ENCODE assay signal across 27 mouse cellular contexts in genomic region chr5:28237715-28238114, GRCm38 (mm10). TPM values are rescaled to one million over a fixed set of nuclear protein-coding genes. Genes with fewer than 3 reads are reported as not detected.
DNase-seq lines count a peak whose midpoint lies in the region; ATAC-seq and TF ChIP-seq lines count a peak whose summit lies in the region.
"Had no signal": no experiment of that assay in that cellular context is flagged by ENCODE, and none has a peak within 500 bp of the region (broad histone marks: within the 10 kb centered on the region; RNA-seq: fewer than 3 reads in every experiment).

No protein-coding gene starts in this region.

- peak; percentile 76; the same call in 1 of the 2 replicates for TF ChIP-seq POLR2A in cerebellum, adult 2 months (IDR thresholded peaks at IDR 0.05; ENCODE audit: borderline replicate concordance, insufficient read depth, low read length)
- no peak for TF ChIP-seq POLR2A in kidney, adult 2 months (IDR thresholded peaks at IDR 0.05; ENCODE audit: low read depth, low read length)

- no peak for TF ChIP-seq CTCF in cerebellum, adult 2 months (IDR thresholded peaks at IDR 0.05; ENCODE audit: borderline replicate concordance, insufficient read depth, low read depth, low read length)
- TF ChIP-seq CTCF in kidney, adult 2 months (conservative IDR thresholded peaks at IDR 0.05; ENCODE audit: insufficient read depth, insufficient read length, low read depth, low read length): no peak

- H3K4me1 ChIP-seq in heart, embryonic 10.5 days: 0 out of 2 replicates have a peak, but pooled peaks cover 9% of the 10 kb centered on the region
- peaks cover 40% of the 10 kb centered on the region for H3K4me1 ChIP-seq in cerebellum, adult 2 months (ENCODE audit: control insufficient read depth, insufficient read depth, low read length)
- H3K4me1 ChIP-seq in kidney, adult 2 months (ENCODE audit: control insufficient read depth, insufficient read depth, low read length): no peaks in the 10 kb centered on the region
- H3K4me1 ChIP-seq: limb, embryonic 13.5 days; liver, embryonic 13.5 days; neural tube, embryonic 12.5 days had no signal

- ATAC-seq in erythroid progenitor cell, adult 5-6 weeks (replicated peaks; ENCODE audit: low FRiP score, poor library complexity, severe bottlenecking): no peak
- ATAC-seq: CD4-positive, CD25-positive, alpha-beta regulatory T cell, adult 4 months had no signal

- H3K36me3 ChIP-seq in heart, embryonic 10.5 days: no peaks in the 10 kb centered on the region
- no peaks in the 10 kb centered on the region for H3K36me3 ChIP-seq in kidney, adult 2 months (ENCODE audit: control insufficient read depth, insufficient read depth, low read length)
- H3K36me3 ChIP-seq: heart, embryonic 13.5 days; limb, embryonic 13.5 days; liver, embryonic 13.5 days; neural tube, embryonic 12.5 days had no signal

- peak; percentile 55 for DNase-seq in heart, embryonic 10.5 days (ENCODE audit: low spot score)
- no peak for DNase-seq in heart, postnatal 25 days (ENCODE audit: low spot score)
- DNase-seq in brain, adult 2 months (ENCODE audit: low read depth, low spot score): peak; percentile 98
- DNase-seq in cerebellum, adult 2 months: peak; percentile 88 to 98
- peak; percentile 83 to 89 for DNase-seq in cerebellum, postnatal 36 days
- DNase-seq in natural killer cell, adult 2 months (ENCODE audit: low spot score in 2 of 2): no peak
- DNase-seq in kidney, adult 2 months: no peak
- DNase-seq: adrenal gland, postnatal 14 days; heart, adult 18-20 months; heart, postnatal 14 days; kidney, adult 11 months; layer of hippocampus, adult 9-11 months; liver, embryonic 13.5 days; lung, adult 2 months; lung, postnatal 14 days; right cerebral cortex, postnatal 25 days; thymus, postnatal 14 days had no signal

- WGBS in heart, embryonic 10.5 days: 65% methylated on average over 2 of the region's 2 CpGs
- WGBS in cerebellum, adult 2 months: 7% methylated on average over 2 of the region's 2 CpGs
- 86% methylated on average over 2 of the region's 2 CpGs for WGBS in kidney, adult 2 months

- H3K27ac ChIP-seq in heart, embryonic 10.5 days: no peak overlapping the region
- H3K27ac ChIP-seq in cerebellum, adult 2 months (ENCODE audit: insufficient read depth, low read length): peak overlapping the region; percentile 94
- no peak overlapping the region for H3K27ac ChIP-seq in kidney, adult 2 months (ENCODE audit: insufficient read depth, low read depth, low read length)
- H3K27ac ChIP-seq: heart, embryonic 13.5 days; kidney, postnatal 0 days; limb, embryonic 13.5 days; liver, embryonic 13.5 days; neural tube, embryonic 12.5 days had no signal

- H3K9me3 ChIP-seq in heart, embryonic 10.5 days: no peaks in the 10 kb centered on the region
- H3K9me3 ChIP-seq: heart, embryonic 13.5 days; limb, embryonic 13.5 days; liver, embryonic 13.5 days; neural tube, embryonic 12.5 days had no signal

- intact Hi-C loops in heart, postnatal 25 days (cut with DNase I): no loop called here

- peaks cover 16% of the 10 kb centered on the region; the same call in 1 of the 2 replicates for H3K27me3 ChIP-seq in heart, embryonic 10.5 days (ENCODE audit: insufficient read depth, poor library complexity, severe bottlenecking)
- H3K27me3 ChIP-seq in cerebellum, adult 2 months (ENCODE audit: control insufficient read depth, insufficient read depth, low read length): no peaks in the 10 kb centered on the region
- no peaks in the 10 kb centered on the region for H3K27me3 ChIP-seq in kidney, adult 2 months (replicated peaks; ENCODE audit: control insufficient read depth, insufficient read depth, low read length)
- H3K27me3 ChIP-seq: limb, embryonic 13.5 days; liver, embryonic 13.5 days; neural tube, embryonic 12.5 days had no signal

- H3K4me3 ChIP-seq in heart, embryonic 10.5 days: no peak overlapping the region
- peak overlapping the region; percentile 52 for H3K4me3 ChIP-seq in cerebellum, adult 2 months (replicated peaks; ENCODE audit: insufficient read depth, low read depth, low read length)
- no peak overlapping the region for H3K4me3 ChIP-seq in kidney, adult 2 months (ENCODE audit: insufficient read depth, low read depth, low read length)
- H3K4me3 ChIP-seq: heart, embryonic 13.5 days; limb, embryonic 13.5 days; liver, embryonic 13.5 days; neural tube, embryonic 12.5 days had no signal

RNA-seq across cellular contexts. Expression of gene Cnpy1, which starts 7.9 kb away (rescaled TPM):
- polyA plus RNA-seq in heart, embryonic 10.5 days (2016; fragmentation: Nextera tagmentation; extraction: Ambion mirVana): 0.44 TPM in 1 of 2 replicates, not detected in the other
- not detected for total RNA-seq in heart, postnatal 25 days (2021)
- 313 and 399 TPM in 2 replicates for polyA plus RNA-seq in cerebellum, adult 2 months (2012; rRNA removed)
- not detected in 2 replicates for total RNA-seq in erythroid progenitor cell, adult 5-6 weeks (2015; ENCODE audit: low replicate concordance)
- not detected in 2 replicates for total RNA-seq in erythroid progenitor cell, adult 5-6 weeks (2017; ENCODE audit: low replicate concordance)
- polyA plus RNA-seq in kidney, adult 2 months (2012; rRNA removed): 0.11 and 0.19 TPM in 2 replicates
- total RNA-seq: heart, adult 18-20 months; heart, postnatal 14 days; left cerebral cortex, postnatal 25 days; megakaryocyte, adult 5-6 weeks had no signal
- polyA plus RNA-seq: CD4-positive, CD25-positive, alpha-beta regulatory T cell, adult 4 months; heart, embryonic 13.5 days; spleen, adult 2 months; stomach, embryonic 14.5 days had no signal

Comparison
In these comparisons a context has a peak if more than half of its experiments do, and no peak if none do; other contexts are left out.
1. DNase-seq: peak in heart, embryonic 10.5 days (single experiment), brain, adult 2 months (single experiment), cerebellum, adult 2 months (2 of 2) and cerebellum, postnatal 36 days (2 of 2); none in heart, postnatal 25 days (single experiment), natural killer cell, adult 2 months (0 of 2) and kidney, adult 2 months (single experiment).
2. RNA of gene Cnpy1, which starts 7.9 kb away (polyA plus RNA-seq): 313 to 399 TPM in cerebellum, adult 2 months; 0.44 TPM in heart, embryonic 10.5 days and 0.11 to 0.19 TPM in kidney, adult 2 months; every median in the first group is over 100 times any median in the second.